8 mouse cellular contexts compared by ENCODE assay signal in genomic region chr11:119258572-119259322, GRCm38 (mm10). TPM values are rescaled to one million over a fixed set of nuclear protein-coding genes. Genes with fewer than 3 reads are reported as not detected.
A peak's percentile ranks its signal among the peaks of the same experiment; 100 is the strongest.
DNase-seq lines count a peak whose midpoint lies in the region; ATAC-seq and TF ChIP-seq lines count a peak whose summit lies in the region.

No protein-coding gene starts in this region.

- 72% methylated on average over 23 of the region's 23 CpGs for WGBS in cerebellum, adult 2 months
- WGBS in forebrain, postnatal 0 days: 74% methylated on average over 23 of the region's 23 CpGs
- WGBS in large intestine, adult 2 months: 37% methylated on average over 23 of the region's 23 CpGs
- 63% methylated on average over 23 of the region's 23 CpGs for WGBS in liver, embryonic 15.5 days (ENCODE audit: insufficient replicate concordance)

- peak; percentile 80 for ATAC-seq in forebrain, postnatal 0 days
- peak; percentile 65; the same call in 1 of the 2 replicates for ATAC-seq in liver, embryonic 15.5 days (ENCODE audit: insufficient read depth)

- TF ChIP-seq CTCF in cerebellum, adult 2 months (IDR thresholded peaks at IDR 0.05; ENCODE audit: borderline replicate concordance, insufficient read depth, low read depth, low read length): no peak
- no peak for TF ChIP-seq CTCF in forebrain, postnatal 0 days (IDR thresholded peaks at IDR 0.05; ENCODE audit: low read depth)
- no peak for TF ChIP-seq CTCF in testis, adult 2 months (IDR thresholded peaks at IDR 0.05; ENCODE audit: control insufficient read depth, insufficient read depth, insufficient replicate concordance, low read depth, low read length)

- H3K9me3 ChIP-seq in forebrain, postnatal 0 days (ENCODE audit: low read length): no peaks in the 10 kb centered on the region
- H3K9me3 ChIP-seq in liver, embryonic 15.5 days (replicated peaks): no peaks in the 10 kb centered on the region

- intact Hi-C loops in heart, postnatal 36 days (cut with DNase I): no loop called here

- peak; percentile 81 for DNase-seq in MEL-GATA-1-ER (ENCODE audit: extremely low read depth, low read depth)
- DNase-seq in cerebellum, adult 2 months: peak; percentile 73 to 76
- DNase-seq in forebrain, postnatal 0 days: peak; percentile 72
- peak; percentile 72 to 78 for DNase-seq in heart, postnatal 36 days
- peak; percentile 43 for DNase-seq in large intestine, adult 2 months (ENCODE audit: low read depth, low spot score)
- DNase-seq in natural killer cell, adult 2 months (ENCODE audit: low spot score in 2 of 2): peak; percentile 62 to 63

- peaks cover 6% of the 10 kb centered on the region; the same call in 1 of the 2 replicates for H3K36me3 ChIP-seq in forebrain, postnatal 0 days (ENCODE audit: insufficient read depth)
- H3K36me3 ChIP-seq in liver, embryonic 15.5 days (replicated peaks): no peaks in the 10 kb centered on the region
- peaks cover 1% of the 10 kb centered on the region; the same call in 1 of the 2 replicates for H3K36me3 ChIP-seq in testis, adult 2 months (ENCODE audit: control insufficient read depth, insufficient read depth, low read length)

- no peak overlapping the region for H3K9ac ChIP-seq in forebrain, postnatal 0 days
- H3K9ac ChIP-seq in liver, embryonic 15.5 days: no peak overlapping the region

- peak overlapping the region; percentile 39 for H3K4me2 ChIP-seq in forebrain, postnatal 0 days (ENCODE audit: low read depth)
- peak overlapping the region; percentile 59 for H3K4me2 ChIP-seq in liver, embryonic 15.5 days

- H3K4me3 ChIP-seq in cerebellum, adult 2 months (replicated peaks; ENCODE audit: insufficient read depth, low read depth, low read length): peak overlapping the region; percentile 57
- peak overlapping the region; percentile 19 for H3K4me3 ChIP-seq in forebrain, postnatal 0 days (ENCODE audit: low read depth, low read length)
- H3K4me3 ChIP-seq in liver, embryonic 15.5 days (replicated peaks): peak overlapping the region; percentile 36
- peak overlapping the region; percentile 92 for H3K4me3 ChIP-seq in testis, adult 2 months (ENCODE audit: control insufficient read depth, low read depth, low read length)

- TF ChIP-seq POLR2A in cerebellum, adult 2 months (IDR thresholded peaks at IDR 0.05; ENCODE audit: borderline replicate concordance, insufficient read depth, low read length): peak; percentile 65; the same call in 1 of the 2 replicates
- TF ChIP-seq POLR2A in testis, adult 2 months (IDR thresholded peaks at IDR 0.05; ENCODE audit: control insufficient read depth, low read depth, low read length): peak; percentile 61; the same call in 1 of the 2 replicates

- H3K27me3 ChIP-seq in cerebellum, adult 2 months (ENCODE audit: control insufficient read depth, insufficient read depth, low read length): no peaks in the 10 kb centered on the region
- H3K27me3 ChIP-seq in forebrain, postnatal 0 days (ENCODE audit: insufficient read depth, low read length): no peaks in the 10 kb centered on the region
- H3K27me3 ChIP-seq in liver, embryonic 15.5 days: no peaks in the 10 kb centered on the region
- no peaks in the 10 kb centered on the region for H3K27me3 ChIP-seq in testis, adult 2 months (ENCODE audit: control insufficient read depth, insufficient read depth, low read length)

- H3K4me1 ChIP-seq in cerebellum, adult 2 months (ENCODE audit: control insufficient read depth, insufficient read depth, low read length): peaks cover 13% of the 10 kb centered on the region
- no peaks in the 10 kb centered on the region for H3K4me1 ChIP-seq in forebrain, postnatal 0 days (ENCODE audit: insufficient read depth)
- peaks cover 3% of the 10 kb centered on the region; the same call in 1 of the 2 replicates for H3K4me1 ChIP-seq in liver, embryonic 15.5 days (replicated peaks)
- H3K4me1 ChIP-seq in testis, adult 2 months (ENCODE audit: control insufficient read depth, insufficient read depth, low read length): peaks cover 16% of the 10 kb centered on the region

- H3K27ac ChIP-seq in cerebellum, adult 2 months (ENCODE audit: insufficient read depth, low read length): 0 out of 2 replicates have a peak overlapping the region, but pooled peaks have one; percentile 10
- H3K27ac ChIP-seq in forebrain, postnatal 0 days (ENCODE audit: low read depth, low read length): no peak overlapping the region
- 0 out of 2 replicates have a peak overlapping the region, but pooled peaks have one; percentile 24 for H3K27ac ChIP-seq in liver, embryonic 15.5 days (replicated peaks)
- H3K27ac ChIP-seq in testis, adult 2 months (ENCODE audit: control insufficient read depth, insufficient read depth, low read depth, low read length): peak overlapping the region; percentile 88

RNA-seq across cellular contexts. Expression of gene Gaa, which starts 8.9 kb away (rescaled TPM):
- polyA plus RNA-seq in cerebellum, adult 2 months (2012; rRNA removed): 233 and 246 TPM in 2 replicates
- total RNA-seq in forebrain, postnatal 0 days (2014; rRNA removed): 97.3 and 135 TPM in 2 replicates
- 79.8 and 109 TPM in 2 replicates for polyA plus RNA-seq in forebrain, postnatal 0 days (2015; fragmentation: Nextera tagmentation; extraction: Ambion mirVana)
- total RNA-seq in heart, postnatal 36 days (2021): 10 to 100 TPM; 79.4 to 86.8 TPM
- polyA plus RNA-seq in large intestine, adult 2 months (2012; rRNA removed): 33.2 and 42.2 TPM in 2 replicates
- polyA plus RNA-seq in liver, embryonic 15.5 days (2015; fragmentation: Nextera tagmentation; extraction: Ambion mirVana): 21.4 and 26.4 TPM in 2 replicates
- polyA plus RNA-seq in testis, adult 2 months (2012; rRNA removed): 41.9 and 46.2 TPM in 2 replicates

RNA-seq across cellular contexts. Expression of gene Ccdc40, which starts 30.4 kb away (rescaled TPM):
- 1.9 and 2.4 TPM in 2 replicates for polyA plus RNA-seq in cerebellum, adult 2 months (2012; rRNA removed)
- 10.5 and 14.6 TPM in 2 replicates for total RNA-seq in forebrain, postnatal 0 days (2014; rRNA removed)
- 7.2 and 11.8 TPM in 2 replicates for polyA plus RNA-seq in forebrain, postnatal 0 days (2015; fragmentation: Nextera tagmentation; extraction: Ambion mirVana)
- total RNA-seq in heart, postnatal 36 days (2021): under 1 TPM in 1 of 2 experiments, not detected in 1; 0.38 TPM
- polyA plus RNA-seq in large intestine, adult 2 months (2012; rRNA removed): 0.25 and 0.26 TPM in 2 replicates
- polyA plus RNA-seq in liver, embryonic 15.5 days (2015; fragmentation: Nextera tagmentation; extraction: Ambion mirVana): 0.55 and 0.70 TPM in 2 replicates
- polyA plus RNA-seq in testis, adult 2 months (2012; rRNA removed): 73.2 and 78.5 TPM in 2 replicates

RNA-seq across cellular contexts. Expression of gene Tbc1d16, which starts 30.4 kb away (rescaled TPM):
- polyA plus RNA-seq in cerebellum, adult 2 months (2012; rRNA removed): 32.5 and 37.8 TPM in 2 replicates
- 133 and 153 TPM in 2 replicates for total RNA-seq in forebrain, postnatal 0 days (2014; rRNA removed)
- polyA plus RNA-seq in forebrain, postnatal 0 days (2015; fragmentation: Nextera tagmentation; extraction: Ambion mirVana): 41.2 and 60.4 TPM in 2 replicates
- total RNA-seq in heart, postnatal 36 days (2021): 10 to 100 TPM; 57.7 to 67.8 TPM
- 4.0 and 4.4 TPM in 2 replicates for polyA plus RNA-seq in large intestine, adult 2 months (2012; rRNA removed)
- 1.6 and 1.9 TPM in 2 replicates for polyA plus RNA-seq in liver, embryonic 15.5 days (2015; fragmentation: Nextera tagmentation; extraction: Ambion mirVana)
- 1.1 and 1.2 TPM in 2 replicates for polyA plus RNA-seq in testis, adult 2 months (2012; rRNA removed)

RNA-seq across cellular contexts. Expression of gene Eif4a3, which starts 41.1 kb away (rescaled TPM):
- 120 and 133 TPM in 2 replicates for polyA plus RNA-seq in cerebellum, adult 2 months (2012; rRNA removed)
- 186 and 192 TPM in 2 replicates for total RNA-seq in forebrain, postnatal 0 days (2014; rRNA removed)
- 266 and 286 TPM in 2 replicates for polyA plus RNA-seq in forebrain, postnatal 0 days (2015; fragmentation: Nextera tagmentation; extraction: Ambion mirVana)
- 10 to 100 TPM; 64.4 to 72.8 TPM for total RNA-seq in heart, postnatal 36 days (2021)
- 107 and 109 TPM in 2 replicates for polyA plus RNA-seq in large intestine, adult 2 months (2012; rRNA removed)
- polyA plus RNA-seq in liver, embryonic 15.5 days (2015; fragmentation: Nextera tagmentation; extraction: Ambion mirVana): 165 and 170 TPM in 2 replicates
- 73.6 and 81.2 TPM in 2 replicates for polyA plus RNA-seq in testis, adult 2 months (2012; rRNA removed)

RNA-seq across cellular contexts. Expression of gene Card14, which starts 48.8 kb away (rescaled TPM):
- polyA plus RNA-seq in cerebellum, adult 2 months (2012; rRNA removed): 0.18 and 0.43 TPM in 2 replicates
- total RNA-seq in forebrain, postnatal 0 days (2014; rRNA removed): 0.85 and 1.6 TPM in 2 replicates
- polyA plus RNA-seq in forebrain, postnatal 0 days (2015; fragmentation: Nextera tagmentation; extraction: Ambion mirVana): 0.28 and 0.34 TPM in 2 replicates
- under 1 TPM; 0.06 to 0.16 TPM for total RNA-seq in heart, postnatal 36 days (2021)
- polyA plus RNA-seq in large intestine, adult 2 months (2012; rRNA removed): 8.7 and 11.9 TPM in 2 replicates
- polyA plus RNA-seq in liver, embryonic 15.5 days (2015; fragmentation: Nextera tagmentation; extraction: Ambion mirVana): 0.21 and 0.35 TPM in 2 replicates
- 0.44 and 0.76 TPM in 2 replicates for polyA plus RNA-seq in testis, adult 2 months (2012; rRNA removed)

Comparison
In these comparisons a context has a peak if more than half of its experiments do, and no peak if none do; other contexts are left out.
1. H3K4me3 ChIP-seq: peak in every context shown above with its lines; median percentile 92 in testis, adult 2 months; 57 in cerebellum, adult 2 months; 36 in liver, embryonic 15.5 days; 19 in forebrain, postnatal 0 days.